ENCODE assay signal across 32 mouse cellular contexts in genomic region chr5:15776106-15776505, GRCm38 (mm10).
"Had no signal": no experiment of that assay in that cellular context is flagged by ENCODE, and none has a peak within 500 bp of the region (broad histone marks: within the 10 kb centered on the region; RNA-seq: fewer than 3 reads in every experiment).

No protein-coding gene starts in this region.

- H3K27ac ChIP-seq: limb, embryonic 10.5 days; limb, embryonic 12.5 days; limb, embryonic 13.5 days; limb, embryonic 15.5 days; liver, embryonic 12.5 days; liver, embryonic 13.5 days; liver, embryonic 14.5 days; liver, embryonic 15.5 days; lung, embryonic 15.5 days; macrophage; midbrain, embryonic 10.5 days; midbrain, embryonic 12.5 days; midbrain, embryonic 13.5 days; midbrain, embryonic 15.5 days; neural tube, embryonic 12.5 days had no signal

- H3K4me2 ChIP-seq: limb, embryonic 12.5 days; limb, embryonic 13.5 days; limb, embryonic 15.5 days; liver, embryonic 11.5 days; liver, embryonic 12.5 days; liver, embryonic 13.5 days; liver, embryonic 15.5 days; lung, embryonic 14.5 days; lung, embryonic 15.5 days; midbrain, embryonic 11.5 days; midbrain, embryonic 12.5 days; midbrain, embryonic 13.5 days; midbrain, embryonic 15.5 days; neural tube, embryonic 12.5 days had no signal

- H3K36me3 ChIP-seq: limb, embryonic 10.5 days; limb, embryonic 12.5 days; limb, embryonic 13.5 days; limb, embryonic 15.5 days; liver, embryonic 12.5 days; liver, embryonic 13.5 days; liver, embryonic 15.5 days; lung, embryonic 15.5 days; midbrain, embryonic 10.5 days; midbrain, embryonic 12.5 days; midbrain, embryonic 13.5 days; midbrain, embryonic 15.5 days; neural tube, embryonic 12.5 days had no signal

- H3K27me3 ChIP-seq: limb, embryonic 12.5 days; limb, embryonic 13.5 days; limb, embryonic 15.5 days; liver, embryonic 12.5 days; liver, embryonic 13.5 days; liver, embryonic 15.5 days; lung, embryonic 15.5 days; megakaryocyte, embryonic 14.5 days; midbrain, embryonic 12.5 days; midbrain, embryonic 13.5 days; midbrain, embryonic 15.5 days; neural tube, embryonic 12.5 days had no signal

- H3K9me3 ChIP-seq: limb, embryonic 10.5 days; limb, embryonic 12.5 days; limb, embryonic 15.5 days; liver, embryonic 12.5 days; liver, embryonic 13.5 days; liver, embryonic 15.5 days; lung, embryonic 15.5 days; midbrain, embryonic 10.5 days; midbrain, embryonic 12.5 days; midbrain, embryonic 13.5 days; midbrain, embryonic 15.5 days; neural tube, embryonic 12.5 days had no signal

- ATAC-seq: liver, embryonic 12.5 days; liver, postnatal 0 days; lung, postnatal 0 days; midbrain, embryonic 13.5 days; midbrain, embryonic 15.5 days; midbrain, embryonic 16.5 days had no signal

- H3K4me1 ChIP-seq: limb, embryonic 10.5 days; limb, embryonic 12.5 days; limb, embryonic 13.5 days; limb, embryonic 15.5 days; liver, embryonic 12.5 days; liver, embryonic 13.5 days; liver, embryonic 15.5 days; lung, embryonic 15.5 days; megakaryocyte, embryonic 14.5 days; midbrain, embryonic 10.5 days; midbrain, embryonic 12.5 days; midbrain, embryonic 13.5 days; midbrain, embryonic 15.5 days; neural tube, embryonic 12.5 days had no signal

- DNase-seq: left cerebral cortex, postnatal 4 days; liver; liver, embryonic 13.5 days; liver, postnatal 0 days; lung, adult 18-20 months; lung, adult 2 months; lung, embryonic 14.5 days; lung, postnatal 10 days; lung, postnatal 14 days; lung, postnatal 36 days; lung, postnatal 4 days; midbrain, embryonic 14.5 days had no signal

- H3K4me3 ChIP-seq: limb, embryonic 10.5 days; limb, embryonic 12.5 days; limb, embryonic 13.5 days; limb, embryonic 15.5 days; liver, embryonic 12.5 days; liver, embryonic 13.5 days; liver, embryonic 15.5 days; lung, embryonic 15.5 days; megakaryocyte, embryonic 14.5 days; midbrain, embryonic 10.5 days; midbrain, embryonic 12.5 days; midbrain, embryonic 13.5 days; midbrain, embryonic 15.5 days; myocyte; neural tube, embryonic 12.5 days had no signal

- H3K9ac ChIP-seq: limb, embryonic 12.5 days; limb, embryonic 13.5 days; limb, embryonic 15.5 days; liver, embryonic 12.5 days; liver, embryonic 13.5 days; liver, embryonic 14.5 days; liver, embryonic 15.5 days; liver, postnatal 0 days; lung, embryonic 14.5 days; lung, embryonic 15.5 days; midbrain, embryonic 12.5 days; midbrain, embryonic 13.5 days; midbrain, embryonic 15.5 days; neural tube, embryonic 12.5 days had no signal
